Mouse (Mus musculus) thymus, postnatal 0 days (tissue): ENCODE results near the gene Gm8297. TPM values are rescaled to one million over a fixed set of nuclear protein-coding genes. Genes with fewer than 3 reads are reported as not detected.
"Not testable (repeated sequence)": the region's sequence is repeated elsewhere in the genome, so short reads cannot be mapped to it uniquely, and the experiment has no call there.

Source experiments
- DNase-seq: peaks from one replicate; pipeline ENCODE4 v3.0.0-alpha.2; 2015; ENCODE audit warnings: low spot score
- polyA plus RNA-seq: library from polyadenylated mRNA; unstranded; fragments of >200 nt; fragmentation: Nextera tagmentation; extraction: Ambion mirVana; gene quantifications from 2 replicates; pipeline ENCODE4 v1.2.1, GENCODE M21; 2015

Gm8297 gene
- 0.19 TPM in 1 of 2 replicates, not detected in the other for polyA plus RNA-seq

GRCm38 (mm10) chr14:4983635-4984034 is at the start of gene Gm8297:
Gene Gm8297, plus strand, starts transcription at chr14:4983935.
- DNase-seq: not testable (repeated sequence)

- not testable (repeated sequence) for DNase-seq
Measured at GRCm38 (mm10) chr14:5015591-5015990, 31.9 kb downstream of the Gm8297 start, which contains the start of gene Gm3298. Gene Gm3298, plus strand, starts transcription at chr14:5015891.

Other genes with a start within 250 kb of the Gm8297 start
- gene Gm9602, start 207.6 kb upstream of the Gm8297 start, polyA plus RNA-seq: not detected in 2 replicates
- not detected in 2 replicates for gene Gm3269, start 145.8 kb upstream of the Gm8297 start, polyA plus RNA-seq
- not detected in 2 replicates for gene Gm3264, start 128.4 kb upstream of the Gm8297 start, polyA plus RNA-seq
- gene Gm3278, start 91.5 kb upstream of the Gm8297 start, polyA plus RNA-seq: 0.09 and 0.14 TPM in 2 replicates
- gene Gm3298, start 32.0 kb downstream of the Gm8297 start, polyA plus RNA-seq: not detected in 2 replicates
- gene 4930555G01Rik, start 66.7 kb downstream of the Gm8297 start, polyA plus RNA-seq: not detected in 2 replicates
- 0.10 TPM in 1 of 2 replicates, not detected in the other for gene Gm8281, start 87.1 kb downstream of the Gm8297 start, polyA plus RNA-seq
- gene Gm8279, start 147.6 kb downstream of the Gm8297 start, polyA plus RNA-seq: 0.64 and 0.77 TPM in 2 replicates
- gene Gm3317, start 180.6 kb downstream of the Gm8297 start, polyA plus RNA-seq: not detected in 2 replicates
- gene Gm8271, start 201.9 kb downstream of the Gm8297 start, polyA plus RNA-seq: not detected in 2 replicates